Mouse (Mus musculus) neural tube, embryonic 11.5 days (tissue): Measurements from ENCODE around the gene Gm29094. TPM values are rescaled to one million over a fixed set of nuclear protein-coding genes. Genes with fewer than 3 reads are reported as not detected.
"Not testable (repeated sequence)": the region's sequence is repeated elsewhere in the genome, so short reads cannot be mapped to it uniquely, and the experiment has no call there.

Experiments
- ATAC-seq: fragments of 200-750 bp; cut with Nextera tagmentation; 2 replicates; pipeline ENCODE4 v1.8.0; 2017; ENCODE audit warnings: moderate number of reproducible peaks, mild to moderate bottlenecking, moderate TSS enrichment, moderate library complexity; ENCODE audit not compliant: insufficient read depth, low FRiP score, low TSS enrichment
- DNase-seq: peaks from one replicate; pipeline ENCODE4 v3.0.0-alpha.2; 2015; ENCODE audit warnings: low spot score
- H3K27ac ChIP-seq: fragments of 300-500 bp; sonication (generic); 2 replicates; pipeline ENCODE4 v1.5.1; 2014; ENCODE audit warnings: low read depth, mild to moderate bottlenecking, low read length
- H3K27me3 ChIP-seq: fragments of 300-500 bp; sonication (generic); 2 replicates; pipeline ENCODE4 v1.6.1; 2014; ENCODE audit warnings: mild to moderate bottlenecking, low read length, mixed read lengths; ENCODE audit not compliant: control insufficient read depth, insufficient read depth
- H3K36me3 ChIP-seq: fragments of 300-500 bp; sonication (generic); 2 replicates; pipeline ENCODE4 v1.6.1; 2014; ENCODE audit warnings: mild to moderate bottlenecking, low read length, moderate library complexity, mixed read lengths; ENCODE audit not compliant: control insufficient read depth, insufficient read depth
- H3K4me1 ChIP-seq: fragments of 300-500 bp; sonication (generic); 2 replicates; pipeline ENCODE4 v1.6.1; 2014; ENCODE audit warnings: low read length, mixed read lengths; ENCODE audit not compliant: control insufficient read depth, insufficient read depth
- H3K4me2 ChIP-seq: fragments of 300-500 bp; sonication (generic); 2 replicates; pipeline ENCODE4 v1.6.1; 2014; ENCODE audit warnings: low read depth, mild to moderate bottlenecking, moderate library complexity
- H3K4me3 ChIP-seq: fragments of 300-500 bp; sonication (generic); 2 replicates; pipeline ENCODE4 v1.5.1; 2014; ENCODE audit warnings: low read depth, low read length
- H3K9ac ChIP-seq: fragments of 300-500 bp; sonication (generic); 2 replicates; pipeline ENCODE4 v1.6.1; 2014; ENCODE audit warnings: mild to moderate bottlenecking, low read length
- H3K9me3 ChIP-seq: fragments of 300-500 bp; sonication (generic); 2 replicates; pipeline ENCODE4 v1.6.1; 2016; ENCODE audit warnings: low read length; ENCODE audit not compliant: control insufficient read depth
- WGBS: fragments of 180-500 bp; shearing (Covaris S2); extraction: QIAGEN DNeasy Blood & Tissue Kit; methylation state at CpG from one replicate; pipeline ENCODE4 v1.1.7; 2014; 5-methylcytosine and 5-hydroxymethylcytosine counted together
- polyA plus RNA-seq: library from polyadenylated mRNA; unstranded; fragments of >200 nt; fragmentation: Nextera tagmentation; extraction: Ambion mirVana; gene quantifications from 2 replicates; pipeline ENCODE4 v1.2.1, GENCODE M21; 2014

Gene Gm29094
- polyA plus RNA-seq = not detected in 2 replicates

GRCm38 (mm10) chr9:89198969-89199416 lies at the start of gene Gm29094, which contains the start of gene Bcl2a1b:
Gene Gm29094 (plus strand): TSS chr9:89199379.
Gene Bcl2a1b (plus strand): TSS chr9:89199209.
- H3K27ac ChIP-seq, H3K4me2 ChIP-seq, DNase-seq, H3K36me3 ChIP-seq, H3K9me3 ChIP-seq, ATAC-seq, H3K9ac ChIP-seq, H3K4me1 ChIP-seq, H3K4me3 ChIP-seq, H3K27me3 ChIP-seq: not testable (repeated sequence)
- 95% methylated on average over 5 of the region's 5 CpGs for WGBS

GRCm38 (mm10) chr9:89172539-89172938 lies 26.6 kb upstream of the Gm29094 start:
- ATAC-seq, H3K36me3 ChIP-seq, H3K27me3 ChIP-seq, H3K4me3 ChIP-seq, H3K4me2 ChIP-seq, H3K9me3 ChIP-seq, H3K4me1 ChIP-seq, H3K9ac ChIP-seq, H3K27ac ChIP-seq, DNase-seq: not testable (repeated sequence)

GRCm38 (mm10) chr9:89178833-89179232 lies 20.3 kb upstream of the Gm29094 start:
- not testable (repeated sequence) for H3K36me3 ChIP-seq, H3K27ac ChIP-seq, H3K27me3 ChIP-seq, H3K9ac ChIP-seq, H3K4me2 ChIP-seq, H3K9me3 ChIP-seq, H3K4me1 ChIP-seq, H3K4me3 ChIP-seq, ATAC-seq
- peak; percentile 29 for DNase-seq
- 34% methylated on average over 2 of the region's 3 CpGs for WGBS

GRCm38 (mm10) chr9:89179469-89179868 lies 19.7 kb upstream of the Gm29094 start:
- not testable (repeated sequence) for H3K4me2 ChIP-seq, H3K9ac ChIP-seq, DNase-seq, H3K9me3 ChIP-seq, H3K4me3 ChIP-seq, ATAC-seq, H3K27ac ChIP-seq, H3K36me3 ChIP-seq, H3K27me3 ChIP-seq, H3K4me1 ChIP-seq
- 88% methylated on average over 2 of the region's 4 CpGs for WGBS

GRCm38 (mm10) chr9:89187006-89187405 lies 12.2 kb upstream of the Gm29094 start:
- not testable (repeated sequence) for H3K4me3 ChIP-seq, DNase-seq, H3K27me3 ChIP-seq, H3K4me1 ChIP-seq, ATAC-seq, H3K9me3 ChIP-seq, H3K4me2 ChIP-seq, H3K9ac ChIP-seq, H3K27ac ChIP-seq, H3K36me3 ChIP-seq
- WGBS = 83% methylated on average over 15 of the region's 15 CpGs

- not testable (repeated sequence) for ATAC-seq, H3K4me1 ChIP-seq, H3K9me3 ChIP-seq, H3K27ac ChIP-seq, H3K9ac ChIP-seq, H3K36me3 ChIP-seq, H3K4me2 ChIP-seq, H3K4me3 ChIP-seq, H3K27me3 ChIP-seq, DNase-seq
Observed at GRCm38 (mm10) chr9:89195483-89195882, 3.7 kb upstream of the Gm29094 start.

GRCm38 (mm10) chr9:89197509-89197908 lies 1.7 kb upstream of the Gm29094 start:
- not testable (repeated sequence) for DNase-seq, ATAC-seq
- 88% methylated on average over 1 of the region's 1 CpGs for WGBS

GRCm38 (mm10) chr9:89198349-89198748 lies 830 bp upstream of the Gm29094 start:
- not testable (repeated sequence) for H3K9ac ChIP-seq, H3K27me3 ChIP-seq, ATAC-seq, H3K9me3 ChIP-seq, DNase-seq, H3K4me3 ChIP-seq, H3K4me2 ChIP-seq, H3K27ac ChIP-seq, H3K4me1 ChIP-seq, H3K36me3 ChIP-seq
- 94% methylated on average over 3 of the region's 3 CpGs for WGBS

More at GRCm38 (mm10) chr9:89197509-89197908, 1.7 kb upstream of the Gm29094 start:
- H3K9me3 ChIP-seq, H3K36me3 ChIP-seq, H3K27ac ChIP-seq, H3K4me3 ChIP-seq, H3K4me2 ChIP-seq, H3K9ac ChIP-seq, H3K27me3 ChIP-seq, H3K4me1 ChIP-seq: not testable (repeated sequence)

GRCm38 (mm10) chr9:89202256-89202655 lies 3.1 kb downstream of the Gm29094 start:
- not testable (repeated sequence) for ATAC-seq, H3K9ac ChIP-seq, H3K4me3 ChIP-seq

More at GRCm38 (mm10) chr9:89202256-89202655, 3.1 kb downstream of the Gm29094 start:
- H3K9me3 ChIP-seq, H3K27ac ChIP-seq, DNase-seq, H3K36me3 ChIP-seq, H3K4me2 ChIP-seq, H3K27me3 ChIP-seq, H3K4me1 ChIP-seq: not testable (repeated sequence)
